Mouse (Mus musculus) erythroblast, embryonic 14.5 days (primary cell): ENCODE measurements around the gene Wasf3.

ENCODE experiments used
- GATA1 ChIP-seq: IDR thresholded peaks from 2 replicates; pipeline ENCODE4 v1.6.1; 2012; ENCODE audit warnings: low read length, inconsistent platforms, mixed read lengths
- TAL1 ChIP-seq: IDR thresholded peaks from 3 replicates; pipeline ENCODE4 v1.6.1; 2012; ENCODE audit warnings: low read length, inconsistent platforms, mixed read lengths

DNA sequence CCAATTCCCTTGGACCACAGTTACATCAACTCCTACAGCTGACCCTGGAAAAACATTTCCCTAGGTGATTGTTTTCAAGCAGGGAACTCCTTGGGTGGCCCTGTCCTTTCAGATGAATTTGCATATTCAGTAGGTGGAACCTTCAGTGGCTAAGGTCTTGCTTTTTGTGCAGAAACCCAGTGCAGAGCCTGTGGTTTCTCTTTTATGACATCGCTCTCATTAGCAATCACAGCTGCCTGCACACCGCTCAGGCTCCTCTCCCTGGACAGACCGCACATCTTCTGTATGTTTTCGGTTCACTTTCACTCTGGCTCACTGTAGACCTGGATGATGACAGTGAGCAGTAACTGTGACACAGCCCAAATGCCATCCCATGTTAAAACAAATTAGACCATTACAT, 26.0 kb downstream of the Wasf3 start:
- TF ChIP-seq GATA1 = no peak
- TF ChIP-seq TAL1 = no peak
